Mouse (Mus musculus): Measurements from ENCODE around the gene 4930447C04Rik. TPM values are rescaled to one million over a fixed set of nuclear protein-coding genes. Genes with fewer than 3 reads are reported as not detected.

Gene 4930447C04Rik
- polyA plus RNA-seq, 1 experiment: not detected

DNA sequence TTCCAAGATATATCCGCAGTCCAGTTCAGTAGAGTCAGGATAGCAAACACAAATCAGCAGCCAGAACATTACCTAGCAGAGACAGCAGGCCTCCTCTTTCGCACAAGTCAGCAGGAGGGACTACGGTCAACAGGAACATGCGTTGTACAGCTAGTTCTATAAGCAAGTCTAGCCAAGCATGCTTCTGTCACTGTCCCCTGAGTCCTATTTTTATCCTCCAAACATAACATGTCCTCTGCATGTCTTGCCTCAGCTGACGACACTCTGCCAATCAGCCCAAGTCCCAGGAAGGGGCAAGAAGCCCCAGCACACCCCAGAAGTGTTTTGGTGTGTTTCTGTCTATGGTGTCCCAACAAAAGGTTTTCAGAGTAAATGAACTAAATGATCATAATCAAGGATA is 13.3 kb upstream of the 4930447C04Rik start:
- Histone ChIP-seq H3K27me3 (ENCODE audit: control insufficient read depth, insufficient read depth, insufficient read length) (peaks cover 42% of the 10 kb centered on the region), H3K79me2 (ENCODE audit: control insufficient read depth, insufficient read depth) (no peaks in the 10 kb centered on the region), H3K4me2 (ENCODE audit: low read depth) (no peak overlapping the region), H3ac (ENCODE audit: control insufficient read depth, insufficient read length) (no peak overlapping the region), H3K4me3 (no peak overlapping the region), H3K36me3 (ENCODE audit: control insufficient read depth, insufficient read depth) (no peaks in the 10 kb centered on the region)
- TF ChIP-seq TCF3 (IDR thresholded peaks at IDR 0.05; ENCODE audit: insufficient read length, low read depth) (no peak), REST (IDR thresholded peaks at IDR 0.05; ENCODE audit: insufficient read depth, insufficient read length) (no peak), POLR2A (IDR thresholded peaks at IDR 0.05; ENCODE audit: insufficient read length, low read depth) (no peak), USF1 (IDR thresholded peaks at IDR 0.05; ENCODE audit: low read depth) (no peak), MYOG (IDR thresholded peaks at IDR 0.05; ENCODE audit: control insufficient read depth in 1 of 3, insufficient read depth in 1 of 3, insufficient read length in 2 of 3, low read depth in 2 of 3) (no peak), POLR2AphosphoS2 (IDR thresholded peaks at IDR 0.05; ENCODE audit: insufficient read length, low read depth) (no peak), TCF12 (IDR thresholded peaks at IDR 0.05; ENCODE audit: insufficient read depth, poor library complexity, severe bottlenecking) (no peak), MYOD1 (IDR thresholded peaks at IDR 0.05; ENCODE audit: control insufficient read depth in 1 of 3, insufficient read length in 2 of 3, low read depth in 2 of 3) (no peak)

DNA sequence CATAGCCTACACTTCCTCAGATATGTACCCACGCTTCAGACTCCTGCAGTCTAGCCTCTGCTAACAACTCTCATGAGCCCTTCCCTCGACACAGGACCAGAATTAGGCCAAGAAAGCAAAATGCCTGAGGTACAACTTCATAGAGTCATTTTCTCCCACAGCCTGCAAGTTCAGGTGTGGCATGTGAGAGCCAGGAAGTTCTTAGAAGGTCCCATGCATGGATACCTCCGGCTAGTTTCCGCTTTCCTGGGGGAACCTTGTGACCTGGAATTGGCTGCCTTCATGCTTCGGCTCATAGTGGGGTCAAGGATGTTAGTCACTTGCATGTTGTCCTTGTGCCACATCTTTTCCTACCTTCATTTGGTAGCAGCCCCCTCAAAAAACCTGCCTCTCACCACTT is 12.5 kb upstream of the 4930447C04Rik start:
- no peaks in the 10 kb centered on the region for H3K36me3 ChIP-seq (ENCODE audit: control insufficient read depth, insufficient read depth)
- TF ChIP-seq MYOD1 (IDR thresholded peaks at IDR 0.05; ENCODE audit: control insufficient read depth in 1 of 3, insufficient read length in 2 of 3, low read depth in 2 of 3) (no peak), POLR2AphosphoS2 (IDR thresholded peaks at IDR 0.05; ENCODE audit: insufficient read length, low read depth) (no peak), E2F4 (IDR thresholded peaks at IDR 0.05; ENCODE audit: insufficient read depth) (no peak), TCF12 (IDR thresholded peaks at IDR 0.05; ENCODE audit: insufficient read depth, poor library complexity, severe bottlenecking) (no peak), USF1 (IDR thresholded peaks at IDR 0.05; ENCODE audit: low read depth) (no peak), SRF (IDR thresholded peaks at IDR 0.05; ENCODE audit: control insufficient read depth, insufficient read length, low read depth) (no peak), MYOG (IDR thresholded peaks at IDR 0.05; ENCODE audit: control insufficient read depth in 1 of 3, insufficient read depth in 1 of 3, insufficient read length in 2 of 3, low read depth in 2 of 3) (no peak), CEBPB (IDR thresholded peaks at IDR 0.05; ENCODE audit: insufficient read depth, poor library complexity, severe bottlenecking) (no peak), REST (IDR thresholded peaks at IDR 0.05; ENCODE audit: insufficient read depth, insufficient read length) (no peak), TCF3 (IDR thresholded peaks at IDR 0.05; ENCODE audit: insufficient read length, low read depth) (no peak), MAX (IDR thresholded peaks at IDR 0.05; ENCODE audit: low read depth) (no peak), POLR2A (IDR thresholded peaks at IDR 0.05; ENCODE audit: insufficient read length, low read depth) (no peak)
- no peaks in the 10 kb centered on the region for H3K79me2 ChIP-seq (ENCODE audit: control insufficient read depth, insufficient read depth)
- H3K4me3 ChIP-seq: no peak overlapping the region
- H3K4me2 ChIP-seq (ENCODE audit: low read depth): no peak overlapping the region
- peaks cover 35% of the 10 kb centered on the region for H3K27me3 ChIP-seq (ENCODE audit: control insufficient read depth, insufficient read depth, insufficient read length)
- no peak overlapping the region for H3ac ChIP-seq (ENCODE audit: control insufficient read depth, insufficient read length)

DNA sequence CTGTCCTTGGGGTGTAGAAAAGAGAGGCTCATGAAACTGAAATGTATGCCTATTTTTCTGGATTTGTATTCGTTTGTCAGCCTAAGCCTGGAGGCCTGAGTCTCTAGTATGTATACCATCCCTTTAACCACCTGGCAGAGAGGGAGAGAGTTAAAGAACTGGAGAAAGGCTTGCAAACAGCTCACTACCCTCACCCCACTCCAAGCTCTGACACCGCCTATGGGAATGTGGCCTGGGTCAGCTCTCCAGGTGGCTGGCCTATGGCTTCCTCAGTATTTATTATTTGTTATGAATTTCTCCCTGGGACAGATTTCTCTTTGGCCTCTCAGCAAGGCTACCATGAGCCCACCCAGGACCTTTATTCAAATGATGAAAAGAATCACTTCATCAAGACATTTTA is 6.8 kb upstream of the 4930447C04Rik start:
- Histone ChIP-seq H3K79me2 (ENCODE audit: control insufficient read depth, insufficient read depth) (no peaks in the 10 kb centered on the region), H3K4me3 (no peak overlapping the region), H3K36me3 (ENCODE audit: control insufficient read depth, insufficient read depth) (no peaks in the 10 kb centered on the region), H3ac (ENCODE audit: control insufficient read depth, insufficient read length) (no peak overlapping the region), H3K4me2 (ENCODE audit: low read depth) (no peak overlapping the region), H3K27me3 (ENCODE audit: control insufficient read depth, insufficient read depth, insufficient read length) (peaks cover 40% of the 10 kb centered on the region)
- no peak for TF ChIP-seq USF1 (IDR thresholded peaks at IDR 0.05; ENCODE audit: low read depth)
- no peak for TF ChIP-seq MAX (IDR thresholded peaks at IDR 0.05; ENCODE audit: low read depth)
- TF ChIP-seq MYOD1 (IDR thresholded peaks at IDR 0.05; ENCODE audit: control insufficient read depth in 1 of 3, insufficient read length in 2 of 3, low read depth in 2 of 3): no peak
- no peak for TF ChIP-seq REST (IDR thresholded peaks at IDR 0.05; ENCODE audit: insufficient read depth, insufficient read length)
- TF ChIP-seq SRF (IDR thresholded peaks at IDR 0.05; ENCODE audit: control insufficient read depth, insufficient read length, low read depth): no peak
- TF ChIP-seq TCF12 (IDR thresholded peaks at IDR 0.05; ENCODE audit: insufficient read depth, poor library complexity, severe bottlenecking): no peak
- TF ChIP-seq E2F4 (IDR thresholded peaks at IDR 0.05; ENCODE audit: insufficient read depth): no peak
- TF ChIP-seq MYOG (IDR thresholded peaks at IDR 0.05; ENCODE audit: control insufficient read depth in 1 of 3, insufficient read depth in 1 of 3, insufficient read length in 2 of 3, low read depth in 2 of 3): no peak
- TF ChIP-seq CEBPB (IDR thresholded peaks at IDR 0.05; ENCODE audit: insufficient read depth, poor library complexity, severe bottlenecking): no peak
- TF ChIP-seq POLR2A (IDR thresholded peaks at IDR 0.05; ENCODE audit: insufficient read length, low read depth): no peak
- no peak for TF ChIP-seq TCF3 (IDR thresholded peaks at IDR 0.05; ENCODE audit: insufficient read length, low read depth)
- TF ChIP-seq POLR2AphosphoS2 (IDR thresholded peaks at IDR 0.05; ENCODE audit: insufficient read length, low read depth): no peak

DNA sequence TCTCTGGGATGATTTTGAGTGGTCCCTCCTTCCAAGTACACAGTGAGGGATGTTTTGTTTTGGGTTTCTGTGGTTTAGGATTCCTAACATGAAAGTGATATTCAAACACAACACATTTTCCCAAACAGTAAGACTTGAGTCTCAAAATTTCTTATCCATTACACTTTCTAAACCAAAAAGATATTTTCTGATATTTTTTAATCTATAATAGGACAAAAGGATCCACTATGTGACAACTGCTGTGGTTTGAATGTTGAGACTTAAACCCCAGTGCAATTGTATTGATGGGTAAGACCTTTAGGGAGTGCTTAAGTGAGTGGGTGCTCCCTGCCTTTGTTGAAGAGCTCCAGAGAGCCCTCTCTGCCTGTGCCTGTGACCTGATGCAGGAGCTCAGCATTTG is 6.2 kb upstream of the 4930447C04Rik start:
- no peak overlapping the region for H3K4me3 ChIP-seq
- H3K4me2 ChIP-seq (ENCODE audit: low read depth): no peak overlapping the region
- TF ChIP-seq MYOG (IDR thresholded peaks at IDR 0.05; ENCODE audit: control insufficient read depth in 1 of 3, insufficient read depth in 1 of 3, insufficient read length in 2 of 3, low read depth in 2 of 3) (no peak), CEBPB (IDR thresholded peaks at IDR 0.05; ENCODE audit: insufficient read depth, poor library complexity, severe bottlenecking) (no peak), E2F4 (IDR thresholded peaks at IDR 0.05; ENCODE audit: insufficient read depth) (no peak), POLR2A (IDR thresholded peaks at IDR 0.05; ENCODE audit: insufficient read length, low read depth) (no peak)
- H3K36me3 ChIP-seq (ENCODE audit: control insufficient read depth, insufficient read depth): no peaks in the 10 kb centered on the region
- no peak overlapping the region for H3ac ChIP-seq (ENCODE audit: control insufficient read depth, insufficient read length)
- no peaks in the 10 kb centered on the region for H3K79me2 ChIP-seq (ENCODE audit: control insufficient read depth, insufficient read depth)
- H3K27me3 ChIP-seq (ENCODE audit: control insufficient read depth, insufficient read depth, insufficient read length): peaks cover 41% of the 10 kb centered on the region

DNA sequence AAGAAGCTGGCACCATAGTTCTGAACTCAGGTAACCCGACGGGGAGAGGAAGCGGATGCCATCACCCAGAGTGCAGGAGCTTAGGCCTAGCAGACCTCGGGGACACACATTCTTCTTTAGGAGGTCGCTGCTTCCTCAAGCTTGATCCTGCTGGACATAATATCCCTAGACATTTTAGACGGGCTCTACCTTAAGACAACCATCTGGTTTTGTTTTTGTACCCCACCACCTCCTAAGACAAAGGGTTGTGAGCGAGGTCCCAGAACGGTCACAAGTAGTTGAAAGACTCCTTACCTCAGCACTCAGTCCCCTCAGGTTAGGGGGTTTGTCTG is 5.5 kb upstream of the 4930447C04Rik start:
- no peaks in the 10 kb centered on the region for H3K79me2 ChIP-seq (ENCODE audit: control insufficient read depth, insufficient read depth)
- H3K27me3 ChIP-seq (ENCODE audit: control insufficient read depth, insufficient read depth, insufficient read length): peaks cover 43% of the 10 kb centered on the region
- H3K4me3 ChIP-seq: no peak overlapping the region
- no peak overlapping the region for H3K4me2 ChIP-seq (ENCODE audit: low read depth)
- no peak overlapping the region for H3ac ChIP-seq (ENCODE audit: control insufficient read depth, insufficient read length)
- TF ChIP-seq SRF (IDR thresholded peaks at IDR 0.05; ENCODE audit: control insufficient read depth, insufficient read length, low read depth) (no peak), USF1 (IDR thresholded peaks at IDR 0.05; ENCODE audit: low read depth) (no peak), TCF12 (IDR thresholded peaks at IDR 0.05; ENCODE audit: insufficient read depth, poor library complexity, severe bottlenecking) (no peak), MYOG (IDR thresholded peaks at IDR 0.05; ENCODE audit: control insufficient read depth in 1 of 3, insufficient read depth in 1 of 3, insufficient read length in 2 of 3, low read depth in 2 of 3) (no peak), POLR2A (IDR thresholded peaks at IDR 0.05; ENCODE audit: insufficient read length, low read depth) (no peak), CEBPB (IDR thresholded peaks at IDR 0.05; ENCODE audit: insufficient read depth, poor library complexity, severe bottlenecking) (no peak), POLR2AphosphoS2 (IDR thresholded peaks at IDR 0.05; ENCODE audit: insufficient read length, low read depth) (no peak)
- no peaks in the 10 kb centered on the region for H3K36me3 ChIP-seq (ENCODE audit: control insufficient read depth, insufficient read depth)

Measured in myocyte (in vitro differentiated cells).